Mouse (Mus musculus): Measurements from ENCODE around the gene Srp14.

Srp14 gene

DNA sequence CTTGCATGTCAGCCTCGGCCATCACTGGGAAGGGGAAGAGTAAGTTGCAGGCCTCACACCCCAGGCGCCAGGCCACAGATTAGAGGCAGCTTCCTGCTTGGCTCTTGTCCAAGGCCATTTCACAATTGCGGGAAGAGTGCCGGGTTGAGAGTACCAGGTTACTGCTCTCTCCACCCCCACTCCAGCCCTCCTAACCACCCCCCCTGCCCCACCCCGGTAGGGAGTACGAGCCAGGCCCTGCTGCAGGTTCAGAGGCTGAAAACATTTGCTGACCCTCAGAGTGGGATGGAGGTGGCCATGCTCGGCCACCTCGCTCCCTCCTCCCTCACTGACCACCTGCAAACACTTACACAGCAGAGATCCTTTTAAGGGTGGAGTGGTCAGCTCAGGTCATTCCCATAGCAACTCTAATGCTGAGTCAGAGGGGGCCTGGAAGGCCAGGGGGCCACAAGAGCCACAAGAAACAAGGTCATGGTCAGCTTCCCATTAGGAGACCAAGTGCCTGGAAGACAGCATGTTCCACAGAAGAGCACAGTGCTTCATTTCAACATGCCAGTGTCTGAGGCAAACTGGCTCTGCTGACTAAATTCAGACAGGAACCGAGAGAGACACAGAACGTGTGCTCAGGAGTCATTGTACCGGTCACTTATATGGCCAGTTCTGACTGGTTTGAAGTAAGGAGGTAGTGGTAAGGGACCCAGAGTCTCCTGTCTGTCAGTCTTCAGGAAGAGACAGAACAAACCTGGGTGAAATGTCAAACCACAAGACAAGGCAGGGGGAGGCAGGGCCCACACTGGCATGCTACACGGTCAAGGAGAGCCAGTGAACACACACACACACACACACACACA, 11.0 kb upstream of the Srp14 start:
- DNase-seq (ENCODE audit: low spot score): peak; percentile 36

DNA sequence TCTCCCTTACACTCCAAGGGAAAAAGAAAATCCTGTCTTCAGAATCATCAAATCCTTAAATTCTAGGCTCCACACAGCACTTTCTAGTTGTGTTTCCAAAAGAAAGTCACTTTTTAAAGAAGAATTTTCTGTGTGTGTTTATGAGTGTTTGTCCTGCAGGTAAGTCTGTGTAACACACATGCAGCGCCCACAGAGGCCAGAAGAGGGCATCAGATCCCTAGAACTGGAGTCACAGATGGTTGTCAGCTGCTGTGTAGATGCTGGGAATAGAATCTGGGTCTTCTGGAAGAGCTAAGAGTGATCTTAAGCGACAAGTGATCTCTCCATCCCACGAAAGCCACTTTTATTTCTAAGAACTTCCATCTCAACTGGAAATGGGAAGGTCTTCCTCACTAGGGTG, 8.3 kb upstream of the Srp14 start:
- no peak for DNase-seq (ENCODE audit: low spot score)

DNA sequence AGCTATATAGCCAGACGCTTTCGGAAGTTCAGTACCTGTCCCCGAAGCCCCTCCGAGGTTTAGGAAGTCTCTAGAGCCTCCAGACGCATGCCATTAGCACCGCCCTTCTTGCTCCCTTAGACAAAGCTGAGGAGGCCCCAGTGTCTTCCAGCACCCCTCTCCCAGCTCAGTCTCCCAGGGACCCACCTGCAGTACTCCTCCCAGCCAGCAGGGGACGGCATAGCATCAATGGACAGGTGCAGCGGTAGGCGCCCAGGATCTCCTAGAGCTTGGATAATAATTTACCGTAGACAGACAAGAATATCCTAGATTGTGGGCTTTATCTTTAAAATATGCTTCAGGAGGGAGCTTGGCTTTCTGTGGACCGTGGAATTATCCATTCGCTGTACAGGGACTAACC, 7.4 kb upstream of the Srp14 start:
- DNase-seq (ENCODE audit: low spot score): peak; percentile 88

GRCm38 (mm10) chr2:118485415-118485814, 5.9 kb upstream of the Srp14 start:
- DNase-seq (ENCODE audit: low spot score): no peak

GRCm38 (mm10) chr2:118484386-118484898, 4.9 kb upstream of the Srp14 start:
- DNase-seq (ENCODE audit: low spot score): no peak

DNA sequence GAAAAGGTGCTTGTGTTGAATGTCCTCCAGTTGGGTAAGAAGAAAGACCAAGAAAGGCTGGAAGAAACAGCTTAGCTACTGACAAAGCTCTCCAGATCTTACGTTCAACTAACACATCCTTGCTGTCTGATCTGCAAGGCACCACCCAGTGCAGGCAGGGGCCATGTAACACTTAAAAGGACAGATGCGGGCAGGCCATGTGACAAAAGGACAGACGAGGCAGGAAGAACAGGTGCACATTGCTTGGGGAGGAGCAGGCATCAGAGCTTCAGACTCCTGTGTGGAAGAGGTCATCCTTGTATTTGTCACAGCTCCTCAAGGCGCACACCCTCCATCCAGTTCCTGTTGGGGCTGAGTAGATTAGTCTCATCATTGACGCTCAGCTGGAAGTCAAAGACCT, 3.5 kb upstream of the Srp14 start:
- no peak for DNase-seq (ENCODE audit: low spot score)

GRCm38 (mm10) chr2:118480886-118481285, 1.4 kb upstream of the Srp14 start:
- DNase-seq (ENCODE audit: low spot score): no peak

DNA sequence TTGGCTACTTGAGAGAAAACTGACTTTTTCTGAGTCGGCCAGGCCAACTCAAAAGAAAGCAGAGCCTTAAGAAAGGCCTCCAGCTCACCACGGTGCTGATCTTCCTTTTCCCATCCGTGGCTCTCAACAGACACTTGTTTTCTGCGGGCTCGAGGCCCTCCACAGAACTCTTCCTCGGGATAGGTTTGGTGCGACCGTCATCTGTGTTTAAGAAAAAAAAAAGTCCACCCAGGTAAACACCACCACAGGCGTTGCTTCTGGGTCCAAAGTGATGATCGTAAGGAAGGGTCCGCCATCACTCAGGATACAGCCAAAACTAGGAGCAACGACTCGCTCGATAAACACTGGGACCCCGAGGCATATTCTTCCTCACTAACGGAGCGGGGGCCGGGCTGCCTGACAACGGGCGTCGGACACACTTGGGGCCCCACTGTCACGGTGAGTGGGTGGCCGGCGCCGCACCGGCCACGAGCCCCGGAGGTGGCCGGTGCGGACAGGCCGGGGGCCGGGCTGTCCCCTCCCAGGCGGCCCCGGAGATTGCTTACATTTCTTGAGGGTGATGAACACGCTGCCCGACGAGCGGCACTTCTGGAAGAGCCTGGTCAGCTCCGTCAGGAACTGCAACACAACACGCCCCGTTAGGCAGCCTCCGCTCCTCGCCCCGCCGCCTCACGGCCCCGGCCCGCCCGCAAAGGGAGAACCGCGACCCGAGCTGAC, 520 bp downstream of the Srp14 start:
- DNase-seq (ENCODE audit: low spot score): no peak

- no peak for DNase-seq (ENCODE audit: low spot score)
These were observed 11.2 kb downstream of the Srp14 start for GRCm38 (mm10) chr2:118468354-118468753.

DNA sequence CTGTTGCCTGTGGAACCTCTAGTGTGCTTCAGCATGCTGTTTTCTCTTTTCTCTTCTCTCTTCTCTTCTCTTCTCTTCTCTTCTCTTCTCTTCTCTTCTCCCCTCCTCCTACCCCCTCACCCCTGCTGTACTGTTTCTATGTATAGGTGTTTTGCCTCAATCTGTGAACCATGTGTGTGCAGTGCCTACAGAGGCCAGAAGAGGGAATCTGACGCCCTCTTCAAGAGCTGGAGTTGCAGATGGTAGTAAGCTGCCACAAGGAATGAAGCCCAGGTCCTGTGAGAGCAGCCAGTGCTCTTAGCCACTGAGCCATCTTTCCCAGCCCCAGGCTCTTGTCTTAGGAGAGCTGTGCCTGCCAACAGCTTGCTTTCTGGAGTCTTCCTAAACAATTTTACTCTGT, 12.9 kb downstream of the Srp14 start:
- no peak for DNase-seq (ENCODE audit: low spot score)

- DNase-seq (ENCODE audit: low spot score): no peak
These were observed 13.6 kb downstream of the Srp14 start for GRCm38 (mm10) chr2:118465894-118466293.

DNA sequence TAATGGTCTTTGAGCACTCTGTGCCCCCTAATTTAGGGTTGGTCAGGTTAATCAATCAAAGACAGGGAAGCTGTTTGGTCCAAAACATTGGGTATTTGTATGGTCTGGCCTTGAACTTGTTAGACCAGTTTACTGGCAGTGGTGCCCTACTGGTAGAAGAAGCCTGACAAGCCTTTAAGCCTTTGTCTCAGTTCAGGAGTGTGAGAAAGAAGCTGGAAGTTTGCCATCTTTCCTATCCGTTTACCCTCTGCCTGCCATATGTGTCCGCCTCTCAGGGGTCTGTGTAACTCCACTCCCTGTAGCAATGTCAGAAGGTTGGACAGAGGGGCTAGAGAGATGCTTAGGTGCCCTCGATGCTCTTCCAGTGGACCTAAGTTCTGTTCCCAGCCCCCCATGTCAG, 15.1 kb downstream of the Srp14 start:
- no peak for DNase-seq (ENCODE audit: low spot score)

DNA sequence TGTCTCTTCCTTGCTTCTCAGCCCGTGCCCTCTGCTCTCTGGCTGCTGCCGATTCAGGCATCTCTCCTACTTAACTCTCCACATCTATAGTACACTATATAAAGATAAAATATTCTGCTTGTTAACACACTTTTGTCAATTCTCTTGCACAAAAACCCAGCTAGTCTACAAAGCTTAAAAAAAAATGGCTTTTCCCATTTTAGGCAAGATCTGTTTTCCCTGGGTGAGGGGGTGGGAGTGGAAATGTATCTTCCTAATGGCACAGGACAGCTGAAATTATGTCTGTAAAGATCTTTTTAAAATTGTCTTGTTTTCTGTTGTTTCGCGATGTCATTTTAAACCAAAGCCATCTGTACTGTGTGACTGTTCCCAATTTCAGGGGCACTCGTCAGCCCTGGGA, 16.0 kb downstream of the Srp14 start:
- no peak for DNase-seq (ENCODE audit: low spot score)

DNA sequence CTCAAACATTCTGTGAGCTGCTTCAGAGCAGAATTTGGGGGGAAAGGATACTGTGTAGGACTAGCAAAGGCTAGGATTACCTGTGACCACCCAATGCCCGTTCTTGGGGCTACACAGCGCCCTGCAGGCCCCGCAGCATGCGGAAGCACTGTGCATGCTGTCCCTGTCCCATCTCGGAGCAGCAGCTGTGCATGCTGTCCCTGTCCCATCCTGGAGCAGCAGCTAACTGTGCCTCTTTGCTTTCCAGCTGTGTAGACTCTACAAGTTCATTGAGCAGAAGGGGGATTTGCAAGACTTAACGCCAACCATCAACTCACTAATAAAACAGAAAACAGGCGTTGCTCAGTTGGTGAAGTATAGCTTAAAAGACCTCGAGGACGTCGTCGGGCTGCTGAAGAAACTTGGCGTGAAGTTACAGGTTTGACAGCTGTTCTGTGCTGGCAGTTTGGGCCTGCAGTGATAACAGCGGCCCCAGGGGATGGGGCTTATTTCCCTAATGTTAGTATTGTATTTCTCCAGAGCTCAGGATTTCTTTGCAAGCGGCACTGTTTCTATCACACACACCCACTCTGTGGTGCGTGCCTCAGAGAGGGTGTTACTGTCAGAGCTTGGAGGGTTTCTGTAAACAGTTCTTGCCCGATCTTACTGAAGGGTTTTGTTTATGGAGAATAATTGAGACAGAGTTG, 17.9 kb downstream of the Srp14 start:
- DNase-seq (ENCODE audit: low spot score): no peak

GRCm38 (mm10) chr2:118457463-118458261, 21.8 kb downstream of the Srp14 start:
- no peak for DNase-seq (ENCODE audit: low spot score)

DNA sequence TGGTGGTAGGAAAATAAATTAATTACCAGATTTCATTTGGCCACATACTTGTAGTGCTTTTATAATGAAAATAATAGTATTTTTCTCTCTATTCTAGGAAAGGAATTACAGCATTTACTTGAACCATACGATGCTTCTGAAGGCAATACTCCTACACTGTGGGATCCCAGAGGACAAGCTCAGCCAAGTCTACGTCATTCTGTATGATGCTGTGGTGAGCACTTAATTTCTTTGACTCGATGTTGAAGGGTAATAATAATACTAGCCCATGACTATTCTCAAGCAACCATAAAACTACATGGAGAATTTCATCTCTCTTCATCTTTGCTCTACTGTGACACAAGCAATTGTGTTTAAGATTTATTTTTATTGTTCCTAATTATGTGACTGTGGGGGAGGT, 22.5 kb downstream of the Srp14 start:
- DNase-seq (ENCODE audit: low spot score): no peak

GRCm38 (mm10) chr2:118451056-118451455, 28.5 kb downstream of the Srp14 start:
- no peak for DNase-seq (ENCODE audit: low spot score)

DNA sequence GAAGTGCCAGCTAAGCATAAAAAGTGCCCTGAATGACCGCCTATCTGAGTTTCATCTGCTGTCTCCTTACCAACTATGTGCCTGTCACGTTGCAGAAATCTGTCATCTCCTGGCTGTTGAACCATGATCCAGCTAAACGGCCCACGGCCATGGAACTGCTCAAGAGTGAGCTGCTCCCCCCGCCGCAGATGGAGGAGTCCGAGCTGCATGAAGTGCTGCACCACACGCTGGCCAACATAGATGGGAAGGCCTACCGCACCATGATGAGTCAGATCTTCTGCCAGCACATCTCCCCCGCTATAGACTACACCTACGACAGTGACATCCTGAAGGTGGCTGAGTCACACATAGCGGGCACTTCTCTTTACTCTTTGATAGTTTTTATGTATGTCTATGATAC, 31.3 kb downstream of the Srp14 start:
- no peak for DNase-seq (ENCODE audit: low spot score)

GRCm38 (mm10) chr2:118445696-118446674, 33.5 kb downstream of the Srp14 start:
- DNase-seq (ENCODE audit: low spot score): no peak

DNA sequence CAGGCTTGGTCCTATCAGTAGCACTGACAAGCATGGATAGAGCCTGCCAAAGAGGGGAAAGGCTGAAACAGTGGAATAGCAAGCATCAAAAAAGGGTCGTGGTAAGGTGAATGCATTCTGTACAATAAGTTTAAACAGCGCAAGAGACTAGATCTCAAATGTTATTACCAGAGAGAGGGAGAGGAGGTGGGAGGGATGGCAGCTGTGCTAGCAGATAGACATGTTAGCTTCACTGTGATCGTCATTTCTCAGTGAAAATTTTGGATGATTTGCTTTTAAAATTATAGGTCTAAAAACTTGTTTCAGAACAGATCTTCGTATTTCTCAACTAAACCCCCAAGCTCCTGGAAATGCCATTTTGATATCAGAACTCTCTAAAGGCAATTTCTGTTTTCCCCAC, 36.8 kb downstream of the Srp14 start:
- no peak for DNase-seq (ENCODE audit: low spot score)

DNA sequence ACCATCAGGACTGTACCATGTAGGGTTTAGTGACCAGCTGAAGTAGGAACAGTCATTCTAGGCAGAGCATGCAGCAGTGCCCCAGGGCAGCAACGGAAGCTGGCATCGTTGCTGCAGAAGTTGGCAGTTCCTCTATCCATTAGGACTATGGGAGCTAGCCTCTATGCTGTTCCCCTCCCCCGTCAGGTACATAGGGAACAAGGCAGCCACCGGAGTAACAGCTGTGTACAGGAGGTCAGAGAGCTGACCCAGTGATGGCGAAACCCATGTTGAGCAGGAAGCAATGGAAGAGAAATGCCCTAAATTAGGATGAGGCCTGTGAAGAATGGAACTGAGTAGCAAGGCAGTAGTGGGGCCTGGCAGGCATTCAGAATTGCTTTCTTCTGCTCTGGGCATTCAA, 37.3 kb downstream of the Srp14 start:
- no peak for DNase-seq (ENCODE audit: low spot score)

Measured in ovary, postnatal 10 days (tissue).